Mouse (Mus musculus) MEL (cell line): ENCODE results near the gene Col23a1. TPM values are rescaled to one million over a fixed set of nuclear protein-coding genes. Genes with fewer than 3 reads are reported as not detected.

Source experiments
- DNase-seq: peaks from one replicate; pipeline ENCODE4 v3.0.0; 2011; ENCODE audit warnings: low read depth, low spot score
- H3K27ac ChIP-seq: 2 replicates; pipeline ENCODE4 v1.5.1; 2012; ENCODE audit warnings: low read depth, mild to moderate bottlenecking, control low read depth, low read length, moderate library complexity; ENCODE audit not compliant: control insufficient read depth
- H3K27me3 ChIP-seq, 2 experiments: fragments of 150-350 bp in 1 of 2; sonication (generic) in 1 of 2; 2 replicates each; pipeline ENCODE4 v1.6.1; 2012; ENCODE audit warnings: low read length in 2 of 2, mild to moderate bottlenecking in 2 of 2, improper control_type of control experiment in 1 of 2, moderate library complexity in 1 of 2; ENCODE audit not compliant: insufficient read depth in 2 of 2, control insufficient read depth in 1 of 2
- H3K36me3 ChIP-seq, 2 experiments: 2 replicates each; pipeline ENCODE4 v1.6.1; 2012 to 2014; ENCODE audit warnings: low read length in 2 of 2, improper control_type of control experiment in 1 of 2, inconsistent platforms in 1 of 2, mild to moderate bottlenecking in 1 of 2; ENCODE audit not compliant: insufficient read depth in 2 of 2, control insufficient read depth in 1 of 2
- H3K4me1 ChIP-seq, 2 experiments: fragments of 150-350 bp in 1 of 2; sonication (generic) in 1 of 2; 2 replicates each; pipeline ENCODE4 v1.6.1; 2012; ENCODE audit warnings: low read length in 2 of 2, improper control_type of control experiment in 1 of 2, mild to moderate bottlenecking in 1 of 2; ENCODE audit not compliant: insufficient read depth in 2 of 2, control insufficient read depth in 1 of 2
- H3K4me3 ChIP-seq, 2 experiments: fragments of 150-350 bp in 1 of 2; sonication (generic) in 1 of 2; 2 replicates each; pipeline ENCODE4 v1.5.1; 2012; ENCODE audit warnings: low read depth in 2 of 2, low read length in 2 of 2, mild to moderate bottlenecking in 2 of 2, moderate library complexity in 2 of 2, control low read depth in 1 of 2, improper control_type of control experiment in 1 of 2; ENCODE audit not compliant: control insufficient read depth in 1 of 2, insufficient read depth in 1 of 2
- H3K79me2 ChIP-seq: 2 replicates; pipeline ENCODE4 v1.6.1; 2012; ENCODE audit warnings: mild to moderate bottlenecking, low read length, moderate library complexity; ENCODE audit not compliant: control insufficient read depth, poor library complexity, insufficient read depth
- H3K9ac ChIP-seq: 2 replicates; pipeline ENCODE4 v1.6.1; 2012; ENCODE audit warnings: low read depth, mild to moderate bottlenecking, control low read depth, low read length, moderate library complexity; ENCODE audit not compliant: control insufficient read depth, poor library complexity, severe bottlenecking
- H3K9me3 ChIP-seq: fragments of 150-350 bp; sonication (generic); replicated peaks from 2 replicates; pipeline ENCODE4 v1.6.1; 2012; ENCODE audit warnings: mild to moderate bottlenecking, low read length, improper control_type of control experiment, moderate library complexity; ENCODE audit not compliant: insufficient read depth
- BHLHE40 ChIP-seq: IDR thresholded peaks from 2 replicates; pipeline ENCODE4 v1.6.1; 2012; ENCODE audit warnings: low read depth, mild to moderate bottlenecking, inconsistent platforms, low read length, improper control_type of control experiment, borderline replicate concordance
- CHD1 ChIP-seq: IDR thresholded peaks from 2 replicates; pipeline ENCODE4 v1.6.1; 2012; ENCODE audit warnings: low read depth, mild to moderate bottlenecking, inconsistent platforms, low read length, improper control_type of control experiment
- CHD2 ChIP-seq: IDR thresholded peaks from 2 replicates; pipeline ENCODE4 v1.6.1; 2011; ENCODE audit warnings: low read length, improper control_type of control experiment
- CTCF ChIP-seq, 3 experiments: IDR thresholded peaks in 2 of 3; conservative IDR thresholded peaks in 1 of 3; 2 replicates each; pipeline ENCODE4 v1.5.1; 2011 to 2012; ENCODE audit warnings: low read length in 3 of 3, low read depth in 2 of 3, mild to moderate bottlenecking in 2 of 3, improper control_type of control experiment in 1 of 3, inconsistent platforms in 1 of 3, mixed read lengths in 1 of 3, moderate library complexity in 1 of 3; ENCODE audit not compliant: control insufficient read depth in 1 of 3, insufficient read depth in 1 of 3, poor library complexity in 1 of 3, severe bottlenecking in 1 of 3
- ELF1 ChIP-seq: IDR thresholded peaks from 2 replicates; pipeline ENCODE4 v1.6.1; 2014; ENCODE audit warnings: low read depth, mild to moderate bottlenecking, inconsistent platforms, low read length, improper control_type of control experiment, moderate library complexity
- EP300 ChIP-seq, 2 experiments: IDR thresholded peaks; 2 replicates each; pipeline ENCODE4 v1.6.1; 2011; ENCODE audit warnings: improper control_type of control experiment in 2 of 2, low read length in 2 of 2, low read depth in 1 of 2, mild to moderate bottlenecking in 1 of 2
- JUND ChIP-seq: IDR thresholded peaks from 2 replicates; pipeline ENCODE4 v1.6.1; 2011; ENCODE audit warnings: low read depth, mild to moderate bottlenecking, improper control_type of control experiment, low read length
- KAT2A ChIP-seq: conservative IDR thresholded peaks from 2 replicates; pipeline ENCODE4 v1.6.1; 2012; ENCODE audit warnings: low read depth, low read length, improper control_type of control experiment, inconsistent platforms
- MAZ ChIP-seq: IDR thresholded peaks from 2 replicates; pipeline ENCODE4 v1.6.1; 2012; ENCODE audit warnings: low read depth, mild to moderate bottlenecking, inconsistent platforms, low read length, improper control_type of control experiment
- MEF2A ChIP-seq: IDR thresholded peaks from 2 replicates; pipeline ENCODE4 v1.6.1; 2014; ENCODE audit warnings: low read depth, mild to moderate bottlenecking, inconsistent platforms, low read length, improper control_type of control experiment; ENCODE audit not compliant: poor library complexity, insufficient replicate concordance, severe bottlenecking; ENCODE audit errors: extremely low read depth
- MXI1 ChIP-seq: IDR thresholded peaks from 2 replicates; pipeline ENCODE4 v1.6.1; 2011; ENCODE audit warnings: mild to moderate bottlenecking, low read depth, low read length, improper control_type of control experiment
- MYB ChIP-seq: IDR thresholded peaks from 2 replicates; pipeline ENCODE4 v1.6.1; 2011; ENCODE audit warnings: mild to moderate bottlenecking, low read depth, low read length, improper control_type of control experiment
- NRF1 ChIP-seq: IDR thresholded peaks from 2 replicates; pipeline ENCODE4 v1.6.1; 2014; ENCODE audit warnings: low read depth, mild to moderate bottlenecking, inconsistent platforms, low read length, improper control_type of control experiment, moderate library complexity; ENCODE audit not compliant: poor library complexity, insufficient read depth, severe bottlenecking
- POLR2A ChIP-seq, 2 experiments: IDR thresholded peaks; 2 replicates each; pipeline ENCODE4 v1.6.1; 2011 to 2012; ENCODE audit warnings: low read length in 2 of 2, mild to moderate bottlenecking in 2 of 2, control low read depth in 1 of 2, improper control_type of control experiment in 1 of 2, low read depth in 1 of 2, moderate library complexity in 1 of 2; ENCODE audit not compliant: control insufficient read depth in 1 of 2, insufficient read depth in 1 of 2, poor library complexity in 1 of 2
- POLR2AphosphoS2 ChIP-seq: IDR thresholded peaks from 2 replicates; pipeline ENCODE4 v1.6.1; 2011; ENCODE audit warnings: low read length, improper control_type of control experiment
- POLR2AphosphoS5 ChIP-seq: IDR thresholded peaks from 2 replicates; pipeline ENCODE4 v1.6.1; 2012; ENCODE audit warnings: low read depth, borderline replicate concordance, mild to moderate bottlenecking, inconsistent platforms, low read length, moderate library complexity, mixed read lengths
- RAD21 ChIP-seq: IDR thresholded peaks from 2 replicates; pipeline ENCODE4 v1.6.1; 2011; ENCODE audit warnings: mild to moderate bottlenecking, low read depth, low read length, improper control_type of control experiment
- SIN3A ChIP-seq: IDR thresholded peaks from 2 replicates; pipeline ENCODE4 v1.6.1; 2012; ENCODE audit warnings: low read length, improper control_type of control experiment, inconsistent platforms
- SMC3 ChIP-seq: IDR thresholded peaks from 2 replicates; pipeline ENCODE4 v1.6.1; 2011; ENCODE audit warnings: low read depth, low read length, improper control_type of control experiment
- TBP ChIP-seq: IDR thresholded peaks from 2 replicates; pipeline ENCODE4 v1.8.0; 2011; ENCODE audit warnings: low read depth, low read length, improper control_type of control experiment
- UBTF ChIP-seq: IDR thresholded peaks from 2 replicates; pipeline ENCODE4 v1.6.1; 2012; ENCODE audit warnings: low read depth, mild to moderate bottlenecking, inconsistent platforms, low read length, improper control_type of control experiment, moderate library complexity, borderline replicate concordance; ENCODE audit not compliant: insufficient read depth
- USF1 ChIP-seq: IDR thresholded peaks from 2 replicates; pipeline ENCODE4 v1.6.1; 2014; ENCODE audit warnings: low read depth, mild to moderate bottlenecking, inconsistent platforms, low read length, improper control_type of control experiment, moderate library complexity
- ZC3H11A ChIP-seq: IDR thresholded peaks from 2 replicates; pipeline ENCODE4 v1.6.1; 2012; ENCODE audit warnings: low read depth, mild to moderate bottlenecking, inconsistent platforms, low read length, improper control_type of control experiment
- ZKSCAN1 ChIP-seq: IDR thresholded peaks from 2 replicates; pipeline ENCODE4 v1.6.1; 2012; ENCODE audit warnings: low read depth, mild to moderate bottlenecking, inconsistent platforms, low read length, improper control_type of control experiment, moderate library complexity
- ZMIZ1 ChIP-seq: IDR thresholded peaks from 2 replicates; pipeline ENCODE4 v1.6.1; 2012; ENCODE audit warnings: low read depth, mild to moderate bottlenecking, inconsistent platforms, low read length, improper control_type of control experiment, moderate library complexity
- polyA plus RNA-seq, 2 experiments: library from polyadenylated mRNA; stranded (reverse) in 1 of 2; unstranded in 1 of 2; fragments of >175 nt in 1 of 2; fragments of >200 nt in 1 of 2; gene quantifications; 2 replicates each; pipeline versions ENCODE4 v1.2.1 to v1.2.4; 2012; ENCODE audit warnings: low replicate concordance in 2 of 2, low read depth in 1 of 2; ENCODE audit not compliant: insufficient read length in 2 of 2, insufficient read depth in 1 of 2, missing spikeins in 1 of 2
- total RNA-seq: library from RNA; depleted of rRNA; stranded (reverse); fragments of 300-350 nt; gene quantifications from 2 replicates; pipeline ENCODE4 v1.2.3, GENCODE M21; 2012

Gene Col23a1
- total and polyA plus RNA-seq, 3 experiments = under 0.01 to 0.03 TPM; not detected in 1

- no peaks in the 10 kb centered on the region for H3K27me3 ChIP-seq
- H3K27ac ChIP-seq = no peak overlapping the region
- no peak for TF ChIP-seq EP300 (IDR thresholded peaks at IDR 0.05; ENCODE audit: low read depth in 1 of 2, low read length in 2 of 2)
- no peak for TF ChIP-seq TBP
- TF ChIP-seq BHLHE40 = no peak
- no peak for TF ChIP-seq MEF2A
- TF ChIP-seq MXI1 = no peak
- no peak for TF ChIP-seq ZKSCAN1
- TF ChIP-seq ELF1 = no peak
- TF ChIP-seq CHD1 = no peak
- TF ChIP-seq SIN3A = no peak
- no peak for TF ChIP-seq POLR2AphosphoS2
- TF ChIP-seq JUND = no peak
- TF ChIP-seq KAT2A = no peak
- no peak for TF ChIP-seq MAZ
- TF ChIP-seq NRF1 = no peak
- TF ChIP-seq RAD21 = no peak
- no peaks in the 10 kb centered on the region for H3K4me1 ChIP-seq
- H3K79me2 ChIP-seq = no peaks in the 10 kb centered on the region
- no peaks in the 10 kb centered on the region for H3K36me3 ChIP-seq
- no peak for DNase-seq
- H3K9me3 ChIP-seq = no peaks in the 10 kb centered on the region
- H3K4me3 ChIP-seq = no peak overlapping the region
- H3K9ac ChIP-seq = no peak overlapping the region
These were observed 231.7 kb downstream of the Col23a1 start for GRCm38 (mm10) chr11:51521440-51521839.

- Histone ChIP-seq H3K79me2 (no peaks in the 10 kb centered on the region), H3K4me1 (no peaks in the 10 kb centered on the region), H3K9ac (no peak overlapping the region), H3K36me3 (no peaks in the 10 kb centered on the region), H3K27ac (no peak overlapping the region), H3K9me3 (no peaks in the 10 kb centered on the region), H3K4me3 (no peak overlapping the region), H3K27me3 (no peaks in the 10 kb centered on the region)
- TF ChIP-seq ZC3H11A = no peak
- no peak for TF ChIP-seq USF1
- no peak for TF ChIP-seq MYB
- TF ChIP-seq POLR2AphosphoS5 = no peak
- no peak for TF ChIP-seq KAT2A
- TF ChIP-seq POLR2A (IDR thresholded peaks at IDR 0.05; ENCODE audit: control insufficient read depth in 1 of 2, insufficient read depth in 1 of 2, low read depth in 1 of 2, low read length in 2 of 2, poor library complexity in 1 of 2) = no peak
- no peak for TF ChIP-seq SMC3
- TF ChIP-seq ZKSCAN1 = no peak
- no peak for TF ChIP-seq POLR2AphosphoS2
- no peak for TF ChIP-seq UBTF
- no peak for TF ChIP-seq CTCF (IDR thresholded peaks at IDR 0.05 in 2 of 3, conservative IDR thresholded peaks at IDR 0.05 in 1 of 3; ENCODE audit: control insufficient read depth in 1 of 3, insufficient read depth in 1 of 3, low read depth in 2 of 3, low read length in 3 of 3, poor library complexity in 1 of 3, severe bottlenecking in 1 of 3)
- TF ChIP-seq MXI1 = no peak
- TF ChIP-seq ELF1 = no peak
- no peak for TF ChIP-seq ZMIZ1
- no peak for TF ChIP-seq CHD2
- TF ChIP-seq CHD1 = no peak
- no peak for DNase-seq
These were observed 233.5 kb downstream of the Col23a1 start for GRCm38 (mm10) chr11:51523215-51523614.
